Mouse (Mus musculus): Measurements from ENCODE around the gene Dusp13.
A peak's percentile ranks its signal among the peaks of the same experiment; 100 is the strongest.

The Dusp13 gene

DNA sequence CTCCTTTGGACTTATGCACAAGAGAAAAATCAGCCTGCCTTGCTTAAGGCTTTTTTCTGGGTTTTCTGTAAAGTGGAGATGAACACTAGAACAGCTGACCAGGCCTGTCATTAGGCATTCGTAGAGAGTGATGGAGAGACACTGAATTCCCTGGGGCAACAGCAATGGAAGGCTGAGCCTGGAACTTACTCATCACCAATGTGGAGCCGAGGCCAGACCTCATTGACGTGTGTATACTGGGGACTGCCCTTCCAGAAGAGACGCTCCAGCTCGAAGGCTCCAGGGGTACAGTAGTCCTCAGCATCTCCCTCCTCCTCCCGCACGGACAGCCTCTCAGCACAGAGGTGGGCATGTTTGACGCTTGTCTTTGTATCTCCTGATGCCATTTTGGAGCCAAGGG lies 48.3 kb downstream of the Dusp13 start:
- DNase-seq: peak; percentile 95

DNA sequence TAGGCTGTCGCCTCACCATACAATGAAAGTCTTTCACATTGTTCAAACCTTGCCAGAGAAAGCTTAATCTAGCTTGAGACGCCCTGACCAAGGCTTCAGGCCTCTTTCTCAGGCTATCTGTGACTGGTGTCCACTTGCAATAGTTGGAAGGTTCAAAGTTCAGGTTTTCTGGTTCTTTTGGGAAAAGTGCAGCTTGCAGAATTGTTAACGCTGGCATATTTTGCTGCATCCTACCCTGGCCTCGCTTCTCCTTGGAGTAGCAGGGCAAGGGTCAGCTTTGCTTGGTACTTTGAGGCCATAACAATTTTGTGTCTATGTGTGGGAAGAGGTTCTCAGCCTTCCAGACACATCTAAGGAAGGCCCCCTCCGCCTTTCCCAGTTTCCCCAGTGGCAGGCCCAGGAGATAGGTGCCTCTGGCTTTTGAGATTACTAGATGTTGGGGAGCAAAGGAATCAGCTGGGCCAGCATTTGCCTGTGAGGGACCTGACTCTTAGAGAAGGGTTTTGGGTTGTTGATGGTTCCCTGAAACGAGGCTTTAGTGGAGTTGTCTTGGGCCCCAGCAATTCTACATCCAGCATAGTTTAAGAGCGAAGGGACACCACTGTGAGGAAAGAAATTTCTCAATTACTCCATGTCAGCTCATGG lies 54.7 kb downstream of the Dusp13 start:
- DNase-seq: no peak

DNA sequence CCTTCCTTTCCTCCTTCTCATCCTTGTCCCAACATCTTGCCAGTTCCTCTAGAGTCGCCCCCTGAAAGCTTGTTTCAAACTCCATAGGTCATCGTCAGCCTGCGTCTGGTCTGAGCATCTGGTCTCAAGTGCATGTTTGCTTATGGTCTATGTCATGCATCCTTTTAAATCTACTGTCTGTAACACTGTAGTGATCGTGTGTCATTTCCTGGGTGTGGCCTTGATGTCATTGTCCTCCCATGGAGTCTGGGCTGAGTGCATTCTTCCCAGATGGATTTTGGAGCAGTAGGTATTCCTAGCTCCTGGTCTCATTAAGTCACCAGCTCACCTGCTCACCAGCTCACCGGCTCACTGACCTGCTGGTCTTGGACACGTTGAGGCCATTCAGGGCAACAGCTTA lies 56.0 kb downstream of the Dusp13 start:
- no peak for DNase-seq

DNA sequence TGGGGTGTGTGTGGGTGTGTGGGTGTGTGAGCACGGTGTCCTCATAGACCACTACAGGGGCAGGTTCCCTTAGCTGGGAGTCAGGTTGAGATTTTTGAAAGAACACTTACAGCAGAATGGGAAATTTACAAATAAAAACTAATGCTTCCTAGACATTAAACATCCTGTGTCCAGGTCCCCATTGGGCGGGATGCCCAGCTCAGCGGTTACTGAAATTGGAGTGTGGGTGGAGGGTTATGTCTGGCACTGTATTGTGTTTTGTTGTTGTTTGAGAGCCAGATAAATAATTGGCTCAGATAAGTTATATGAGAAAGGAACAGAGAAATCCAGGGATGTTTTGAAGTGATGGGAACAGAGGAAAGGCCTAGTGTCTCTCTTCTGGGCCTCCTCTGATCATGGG lies 59.9 kb downstream of the Dusp13 start:
- no peak for DNase-seq

DNA sequence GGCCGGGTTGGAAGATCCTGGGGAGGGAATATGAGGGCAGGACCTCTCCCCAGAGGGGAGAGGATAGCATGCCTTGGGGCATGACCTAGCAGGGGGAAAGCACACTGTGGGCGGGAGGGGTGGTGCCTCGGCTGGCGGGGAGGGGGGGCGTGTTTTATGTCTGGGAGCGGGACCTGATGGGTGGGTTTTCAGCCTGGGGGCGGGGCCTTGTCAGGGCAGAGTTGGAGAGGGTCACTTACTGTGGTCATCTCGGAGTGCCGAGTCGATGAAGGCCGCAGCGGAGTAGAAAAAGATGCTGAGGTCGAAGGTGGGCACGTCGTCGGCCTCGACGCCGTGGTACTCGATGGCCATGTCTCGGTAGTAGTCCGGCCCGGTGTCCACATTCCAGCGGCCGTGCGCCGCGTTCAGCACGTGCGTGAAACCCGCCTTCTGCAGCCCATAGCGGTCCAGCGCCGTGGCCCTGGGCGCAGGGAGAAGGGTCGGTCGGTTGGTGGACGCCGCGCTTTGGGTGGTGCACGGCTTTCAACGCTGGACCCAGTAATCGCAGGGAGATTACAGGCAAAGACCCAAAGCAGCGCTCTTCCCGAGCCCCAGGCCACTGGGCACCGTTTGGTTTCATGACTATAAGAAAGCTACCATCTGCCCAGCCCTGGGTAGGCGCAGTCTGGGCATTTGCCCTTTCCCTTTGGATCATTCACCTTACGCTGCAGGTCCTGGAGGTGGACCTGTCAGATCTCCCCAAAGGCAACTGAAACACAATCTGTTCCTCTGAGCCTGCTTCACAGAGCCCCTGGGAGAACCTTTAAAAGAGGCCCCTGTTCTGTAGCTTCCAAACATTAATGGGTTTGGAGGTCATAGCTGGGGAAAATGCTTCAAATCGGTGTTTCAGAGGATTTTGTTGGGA lies 64.4 kb downstream of the Dusp13 start:
- DNase-seq: no peak

DNA sequence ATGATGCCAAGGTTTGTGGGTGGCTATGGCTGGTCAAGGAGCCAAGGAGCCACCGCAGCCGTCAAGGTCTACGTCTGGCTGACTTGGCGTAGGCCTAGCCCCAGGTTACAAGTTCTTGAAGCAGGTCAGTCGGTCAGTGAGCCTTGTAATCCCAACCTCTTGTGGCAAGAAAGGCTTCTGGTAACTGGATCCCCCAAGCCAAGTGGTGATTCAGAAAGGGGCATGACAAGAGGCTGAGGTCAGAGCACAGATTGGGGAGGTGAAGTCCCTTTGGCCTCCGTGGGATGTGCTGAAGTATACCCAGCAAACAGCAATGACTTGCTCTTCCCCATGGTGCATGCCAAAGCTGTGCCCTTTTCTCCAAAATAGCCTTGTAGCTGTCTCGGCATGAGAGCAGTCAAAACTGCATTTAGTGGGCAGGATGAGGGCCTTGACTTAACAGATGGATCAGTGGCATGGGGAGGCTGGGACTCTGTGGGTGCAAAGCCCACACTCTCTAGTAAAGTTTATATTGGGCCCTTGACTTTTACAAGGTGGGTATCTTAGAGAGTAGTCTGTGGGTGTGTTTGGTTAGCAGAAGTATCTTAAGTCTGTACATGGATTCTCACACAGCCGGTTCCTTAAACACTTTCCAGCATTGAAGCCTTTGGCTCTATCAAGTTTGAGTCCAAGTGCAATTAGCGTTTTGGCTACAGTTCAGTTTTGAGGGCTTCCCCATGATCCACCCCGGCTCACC lies 65.4 kb downstream of the Dusp13 start:
- no peak for DNase-seq

DNA sequence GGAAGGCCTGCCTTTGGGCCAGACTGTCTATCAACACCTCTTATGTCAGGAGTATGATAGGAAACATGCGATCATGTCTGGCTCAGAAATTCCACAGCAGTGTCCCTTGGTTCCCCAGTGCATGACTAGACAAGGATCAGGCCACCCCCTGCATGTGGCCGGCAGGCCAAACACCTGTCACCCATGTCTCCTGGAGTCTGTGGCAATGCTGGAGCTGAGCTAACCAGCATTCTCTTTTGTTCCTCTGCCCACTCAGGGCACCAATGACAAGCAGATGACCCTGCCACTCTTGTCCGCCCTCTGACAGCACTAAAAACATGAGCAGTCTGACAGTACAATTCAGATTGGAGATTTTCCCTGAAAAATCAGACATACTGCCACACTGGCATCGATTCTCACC lies 67.1 kb downstream of the Dusp13 start:
- no peak for DNase-seq

Data from heart, adult 11 months (tissue).